Mouse (Mus musculus) heart, embryonic 15.5 days (tissue): Measurements from ENCODE around the gene Rreb1. TPM values are rescaled to one million over a fixed set of nuclear protein-coding genes. Genes with fewer than 3 reads are reported as not detected.

ENCODE experiments used
- ATAC-seq: fragments of 200-750 bp; cut with Nextera tagmentation; replicated peaks from 2 replicates; pipeline ENCODE4 v1.8.0; 2017; ENCODE audit warnings: low read depth, moderate TSS enrichment; ENCODE audit not compliant: insufficient number of reproducible peaks, insufficient read depth, low FRiP score
- H3K27ac ChIP-seq: fragments of 300-500 bp; sonication (generic); 2 replicates; pipeline ENCODE4 v1.5.1; 2015; ENCODE audit warnings: mild to moderate bottlenecking, inconsistent platforms
- H3K27me3 ChIP-seq: fragments of 300-500 bp; sonication (generic); 2 replicates; pipeline ENCODE4 v1.6.1; 2015; ENCODE audit warnings: inconsistent platforms
- H3K36me3 ChIP-seq: fragments of 300-500 bp; sonication (generic); 2 replicates; pipeline ENCODE4 v1.6.1; 2015; ENCODE audit warnings: mild to moderate bottlenecking, inconsistent platforms
- H3K4me1 ChIP-seq: fragments of 300-500 bp; sonication (generic); replicated peaks from 2 replicates; pipeline ENCODE4 v1.6.1; 2015; ENCODE audit warnings: inconsistent platforms
- H3K4me2 ChIP-seq: fragments of 300-500 bp; sonication (generic); 2 replicates; pipeline ENCODE4 v1.6.1; 2015; ENCODE audit warnings: inconsistent platforms, mild to moderate bottlenecking, moderate library complexity
- H3K4me3 ChIP-seq: fragments of 300-500 bp; sonication (generic); 2 replicates; pipeline ENCODE4 v1.5.1; 2015; ENCODE audit warnings: mild to moderate bottlenecking, inconsistent platforms
- H3K9ac ChIP-seq: fragments of 300-500 bp; sonication (generic); 2 replicates; pipeline ENCODE4 v1.6.1; 2015; ENCODE audit warnings: mild to moderate bottlenecking, inconsistent platforms
- H3K9me3 ChIP-seq: fragments of 300-500 bp; sonication (generic); replicated peaks from 2 replicates; pipeline ENCODE4 v1.6.1; 2016; ENCODE audit warnings: inconsistent platforms
- WGBS: fragments of 180-500 bp; shearing (Covaris S2); methylation state at CpG from one replicate; pipeline ENCODE4 v1.1.7; 2015; ENCODE audit warnings: mixed read lengths; 5-methylcytosine and 5-hydroxymethylcytosine counted together
- polyA plus RNA-seq: library from polyadenylated mRNA; unstranded; fragments of >200 nt; fragmentation: Nextera tagmentation; extraction: Ambion mirVana; gene quantifications from 2 replicates; pipeline ENCODE4 v1.2.1, GENCODE M21; 2015

The Rreb1 gene
- polyA plus RNA-seq, 1 experiment from 2014 or later, result 9.7 TPM

DNA sequence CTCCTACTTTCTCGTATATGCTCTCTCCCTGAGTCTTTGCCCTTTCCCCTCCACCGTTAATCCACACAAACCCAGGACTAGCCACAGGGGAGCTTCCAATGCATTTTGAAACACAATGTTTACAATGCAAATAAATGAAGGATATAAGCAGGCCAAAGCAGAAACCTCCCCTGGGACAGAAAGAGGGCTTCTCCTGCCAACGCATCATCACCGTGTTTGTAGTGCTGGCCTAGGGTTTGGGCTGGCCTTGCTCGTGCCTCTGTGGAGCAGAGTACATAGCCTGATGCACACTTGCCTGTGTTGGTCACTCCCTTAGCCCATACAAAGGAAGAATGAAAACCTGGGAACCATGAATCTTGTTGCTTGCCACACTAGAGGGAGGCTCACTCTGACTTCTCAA is 162.4 kb downstream of the Rreb1 start:
- peaks cover 40% of the 10 kb centered on the region for H3K36me3 ChIP-seq
- no peak overlapping the region for H3K4me3 ChIP-seq
- WGBS, result 67% methylated on average over 5 of the region's 5 CpGs
- H3K9me3 ChIP-seq, result no peaks in the 10 kb centered on the region
- H3K27me3 ChIP-seq, result no peaks in the 10 kb centered on the region
- no peak for ATAC-seq
- H3K27ac ChIP-seq, result no peak overlapping the region
- no peak overlapping the region for H3K9ac ChIP-seq
- H3K4me1 ChIP-seq, result peaks cover 27% of the 10 kb centered on the region
- H3K4me2 ChIP-seq, result no peak overlapping the region

- Histone ChIP-seq H3K36me3 (peaks cover 37% of the 10 kb centered on the region), H3K4me1 (peaks cover 27% of the 10 kb centered on the region), H3K27ac (no peak overlapping the region), H3K4me2 (no peak overlapping the region), H3K4me3 (no peak overlapping the region), H3K9ac (no peak overlapping the region), H3K27me3 (no peaks in the 10 kb centered on the region), H3K9me3 (no peaks in the 10 kb centered on the region)
- 81% methylated on average over 5 of the region's 5 CpGs for WGBS
- no peak for ATAC-seq
Measured at GRCm38 (mm10) chr13:37941138-37941645, 163.0 kb downstream of the Rreb1 start.

DNA sequence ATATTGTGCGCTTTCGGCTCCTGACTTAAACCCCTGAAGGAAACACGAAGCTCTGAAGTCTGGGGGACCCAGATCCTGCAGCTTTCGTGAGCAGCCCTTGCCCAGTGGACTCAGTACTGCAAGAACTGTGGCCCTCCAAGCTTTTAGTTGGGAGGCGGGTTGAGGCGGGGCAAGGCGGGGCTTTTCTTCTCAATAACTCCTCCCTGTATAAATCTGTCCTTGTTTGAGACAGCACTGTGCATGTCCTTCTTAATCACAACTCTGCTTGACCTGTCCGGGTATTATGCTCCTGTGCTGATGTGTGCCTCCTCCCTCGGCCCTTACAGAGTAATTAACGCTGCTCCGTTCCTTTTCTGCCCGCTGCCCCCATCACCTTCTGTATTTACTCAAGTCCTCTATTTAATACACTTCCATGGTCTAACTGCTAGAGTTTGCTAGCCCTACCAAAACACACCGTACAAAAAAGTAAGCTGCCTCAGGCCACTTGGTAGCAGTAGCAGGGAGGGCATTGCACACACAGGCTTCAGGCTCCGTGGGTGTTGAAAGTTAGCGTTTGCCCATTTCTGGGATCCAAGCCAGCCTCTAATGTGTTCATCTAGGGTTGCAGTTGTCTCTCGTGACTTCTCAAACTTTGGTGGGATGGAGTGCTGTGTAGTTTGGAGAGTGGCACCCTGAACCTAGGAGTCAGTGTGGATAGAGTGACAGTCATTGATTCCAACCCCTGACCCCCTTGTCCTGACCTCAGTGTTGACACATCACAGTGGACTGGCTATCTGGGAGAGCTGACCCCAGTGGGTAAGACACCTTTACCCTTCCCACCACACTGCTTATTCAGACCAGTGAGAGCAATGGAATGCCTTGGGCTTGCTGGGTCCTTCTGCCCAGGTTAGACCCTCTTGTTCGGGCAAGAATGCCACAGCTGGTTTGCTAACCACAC is 164.0 kb downstream of the Rreb1 start:
- Histone ChIP-seq H3K4me2 (no peak overlapping the region), H3K27me3 (no peaks in the 10 kb centered on the region), H3K9me3 (no peaks in the 10 kb centered on the region), H3K4me3 (no peak overlapping the region), H3K4me1 (peaks cover 35% of the 10 kb centered on the region), H3K36me3 (peaks cover 31% of the 10 kb centered on the region), H3K27ac (0 out of 2 replicates have a peak overlapping the region, but pooled peaks have one; percentile 24), H3K9ac (no peak overlapping the region)
- ATAC-seq, result no peak
- WGBS, result 76% methylated on average over 17 of the region's 17 CpGs

GRCm38 (mm10) chr13:37942887-37943331 is 164.7 kb downstream of the Rreb1 start:
- Histone ChIP-seq H3K4me1 (peaks cover 35% of the 10 kb centered on the region), H3K27me3 (no peaks in the 10 kb centered on the region), H3K4me3 (no peak overlapping the region), H3K36me3 (peaks cover 35% of the 10 kb centered on the region), H3K27ac (no peak overlapping the region), H3K9me3 (no peaks in the 10 kb centered on the region), H3K4me2 (no peak overlapping the region), H3K9ac (no peak overlapping the region)
- WGBS, result 83% methylated on average over 4 of the region's 4 CpGs
- no peak for ATAC-seq

GRCm38 (mm10) chr13:37943466-37943865 is 165.3 kb downstream of the Rreb1 start:
- Histone ChIP-seq H3K4me3 (no peak overlapping the region), H3K4me1 (peaks cover 35% of the 10 kb centered on the region), H3K36me3 (peaks cover 40% of the 10 kb centered on the region), H3K27ac (no peak overlapping the region), H3K9me3 (no peaks in the 10 kb centered on the region), H3K27me3 (no peaks in the 10 kb centered on the region), H3K9ac (no peak overlapping the region), H3K4me2 (no peak overlapping the region)
- ATAC-seq, result no peak
- 85% methylated on average over 3 of the region's 3 CpGs for WGBS

- Histone ChIP-seq H3K4me2 (no peak overlapping the region), H3K27me3 (no peaks in the 10 kb centered on the region), H3K9ac (no peak overlapping the region), H3K4me3 (no peak overlapping the region), H3K9me3 (no peaks in the 10 kb centered on the region), H3K36me3 (peaks cover 42% of the 10 kb centered on the region), H3K27ac (no peak overlapping the region), H3K4me1 (peaks cover 35% of the 10 kb centered on the region)
- no peak for ATAC-seq
- 86% methylated on average over 1 of the region's 1 CpGs for WGBS
Measured at GRCm38 (mm10) chr13:37944306-37944705, 166.1 kb downstream of the Rreb1 start.

GRCm38 (mm10) chr13:37945392-37945791 is 167.2 kb downstream of the Rreb1 start:
- no peaks in the 10 kb centered on the region for H3K9me3 ChIP-seq
- 55% methylated on average over 8 of the region's 8 CpGs for WGBS
- peaks cover 35% of the 10 kb centered on the region for H3K4me1 ChIP-seq
- H3K4me2 ChIP-seq, result no peak overlapping the region
- H3K36me3 ChIP-seq, result peaks cover 45% of the 10 kb centered on the region
- H3K27ac ChIP-seq, result no peak overlapping the region
- H3K4me3 ChIP-seq, result no peak overlapping the region
- peak; percentile 26 for ATAC-seq
- no peak overlapping the region for H3K9ac ChIP-seq
- H3K27me3 ChIP-seq, result no peaks in the 10 kb centered on the region

GRCm38 (mm10) chr13:37946734-37947133 is 168.5 kb downstream of the Rreb1 start:
- H3K27ac ChIP-seq, result no peak overlapping the region
- H3K4me1 ChIP-seq, result peaks cover 31% of the 10 kb centered on the region
- no peaks in the 10 kb centered on the region for H3K27me3 ChIP-seq
- H3K4me3 ChIP-seq, result no peak overlapping the region
- ATAC-seq, result peak; percentile 36; the same call in 1 of the 2 replicates
- WGBS, result 20% methylated on average over 6 of the region's 6 CpGs
- H3K9ac ChIP-seq, result no peak overlapping the region
- H3K4me2 ChIP-seq, result no peak overlapping the region
- peaks cover 48% of the 10 kb centered on the region for H3K36me3 ChIP-seq
- no peaks in the 10 kb centered on the region for H3K9me3 ChIP-seq

- Histone ChIP-seq H3K27ac (no peak overlapping the region), H3K36me3 (peaks cover 31% of the 10 kb centered on the region), H3K9ac (no peak overlapping the region), H3K4me3 (no peak overlapping the region), H3K4me1 (no peaks in the 10 kb centered on the region), H3K27me3 (no peaks in the 10 kb centered on the region), H3K4me2 (no peak overlapping the region), H3K9me3 (no peaks in the 10 kb centered on the region)
- no peak for ATAC-seq
- WGBS, result 75% methylated on average over 6 of the region's 6 CpGs
Measured at GRCm38 (mm10) chr13:37952981-37953380, 174.8 kb downstream of the Rreb1 start.

- H3K9ac ChIP-seq, result no peak overlapping the region
- no peak overlapping the region for H3K4me2 ChIP-seq
- WGBS, result 84% methylated on average over 1 of the region's 1 CpGs
- H3K4me1 ChIP-seq, result peaks cover 3% of the 10 kb centered on the region; the same call in 1 of the 2 replicates
- H3K36me3 ChIP-seq, result peaks cover 19% of the 10 kb centered on the region
- no peak overlapping the region for H3K27ac ChIP-seq
- ATAC-seq, result no peak
- H3K9me3 ChIP-seq, result no peaks in the 10 kb centered on the region
- H3K4me3 ChIP-seq, result no peak overlapping the region
- H3K27me3 ChIP-seq, result no peaks in the 10 kb centered on the region
Measured at GRCm38 (mm10) chr13:37954318-37954717, 176.1 kb downstream of the Rreb1 start.

DNA sequence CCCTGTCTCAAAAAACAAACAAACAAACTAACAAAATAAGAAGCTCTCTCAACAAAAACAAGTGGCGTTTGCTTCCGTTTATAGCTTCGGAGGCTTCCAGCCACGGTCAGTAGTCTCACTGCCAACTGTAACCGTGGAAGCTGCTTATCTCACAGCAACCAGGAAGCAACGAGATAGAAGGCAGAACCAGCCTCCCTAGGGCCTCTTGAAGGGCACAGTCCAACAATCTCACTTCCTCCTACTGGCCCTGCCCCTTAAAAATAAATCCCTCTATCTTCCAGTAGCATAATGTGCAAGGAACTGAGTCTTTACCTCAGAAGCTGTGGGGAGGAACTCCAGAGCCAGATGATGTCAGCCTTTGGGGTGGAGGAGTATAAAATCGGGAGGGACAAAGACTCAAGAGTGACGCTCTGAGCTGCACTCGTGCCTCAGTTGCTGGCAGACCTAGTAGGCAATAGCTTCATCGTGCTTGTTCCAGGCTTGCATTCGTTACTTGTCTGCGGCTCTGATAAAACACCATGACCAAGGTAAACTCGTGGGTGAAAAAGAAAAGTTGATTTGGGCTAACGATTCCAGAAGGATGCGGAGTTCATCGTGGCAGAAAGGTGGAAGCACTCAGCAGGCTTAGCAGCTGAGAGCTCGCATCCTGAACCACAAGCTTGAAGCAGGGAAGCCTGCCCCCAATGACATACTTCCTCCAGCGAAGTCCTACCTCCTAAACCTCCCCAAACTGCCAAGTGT is 180.5 kb downstream of the Rreb1 start:
- Histone ChIP-seq H3K36me3 (no peaks in the 10 kb centered on the region), H3K4me3 (no peak overlapping the region), H3K27ac (peak overlapping the region; percentile 47), H3K9me3 (no peaks in the 10 kb centered on the region), H3K27me3 (no peaks in the 10 kb centered on the region), H3K4me1 (peaks cover 6% of the 10 kb centered on the region), H3K9ac (no peak overlapping the region), H3K4me2 (no peak overlapping the region)
- ATAC-seq, result no peak
- 69% methylated on average over 18 of the region's 18 CpGs for WGBS
